Mouse (Mus musculus) WW6 (cell line): ENCODE measurements around the gene Orai1.
"Not testable (repeated sequence)": the region's sequence is repeated elsewhere in the genome, so short reads cannot be mapped to it uniquely, and the experiment has no call there.

Experiments
- DNase-seq: peaks from one replicate; pipeline ENCODE4 v3.0.0-alpha.2; 2013; ENCODE audit warnings: low read depth, low spot score

Gene Orai1

DNA sequence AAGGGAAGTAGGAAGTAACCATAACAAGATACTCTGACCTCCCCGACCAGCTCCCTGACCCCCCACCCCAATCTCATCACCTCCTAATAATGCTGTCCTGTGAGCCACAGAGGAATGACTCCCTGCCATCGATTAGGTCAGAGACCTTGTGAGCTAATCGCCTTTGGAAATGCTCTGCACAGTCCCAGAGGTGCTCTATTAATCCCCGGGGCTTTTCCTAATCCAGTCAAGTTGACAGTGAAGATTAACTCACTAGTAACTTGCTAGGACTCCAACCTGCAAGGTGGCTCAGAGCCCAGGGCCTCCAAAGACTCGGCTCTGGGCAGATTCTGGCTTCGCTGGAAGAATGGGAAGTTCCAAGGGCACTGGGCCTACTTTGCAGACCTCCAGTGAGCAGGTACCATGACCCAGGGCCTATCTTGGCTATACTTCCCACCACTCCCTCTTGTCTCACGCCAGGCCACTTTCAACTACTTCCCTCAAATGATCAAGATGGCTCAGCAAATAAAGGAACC, 18.8 kb downstream of the Orai1 start:
- no peak for DNase-seq

- no peak for DNase-seq
Observed at GRCm38 (mm10) chr5:123035089-123035488, 20.2 kb downstream of the Orai1 start.

DNA sequence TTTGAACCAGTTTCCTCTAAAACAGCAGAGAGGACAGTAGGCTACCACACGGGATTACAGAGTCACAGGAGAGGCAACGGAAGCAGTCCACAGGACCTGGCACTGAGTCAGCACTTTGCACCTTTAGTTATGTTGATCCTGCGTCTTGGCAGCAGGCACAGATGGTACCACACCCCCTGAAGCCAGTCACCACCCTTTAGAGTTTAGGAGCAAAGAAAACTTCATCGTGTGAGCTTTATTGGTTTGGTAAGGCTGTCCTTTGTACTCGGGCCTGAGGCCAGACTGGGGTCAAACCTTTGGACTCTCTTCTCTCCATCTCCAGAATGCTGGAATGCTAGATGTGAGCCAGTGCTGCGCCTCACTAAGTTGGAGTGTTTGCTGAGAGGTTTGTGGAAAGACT, 20.7 kb downstream of the Orai1 start:
- DNase-seq = no peak

GRCm38 (mm10) chr5:123038115-123038514, 23.2 kb downstream of the Orai1 start:
- no peak for DNase-seq

DNA sequence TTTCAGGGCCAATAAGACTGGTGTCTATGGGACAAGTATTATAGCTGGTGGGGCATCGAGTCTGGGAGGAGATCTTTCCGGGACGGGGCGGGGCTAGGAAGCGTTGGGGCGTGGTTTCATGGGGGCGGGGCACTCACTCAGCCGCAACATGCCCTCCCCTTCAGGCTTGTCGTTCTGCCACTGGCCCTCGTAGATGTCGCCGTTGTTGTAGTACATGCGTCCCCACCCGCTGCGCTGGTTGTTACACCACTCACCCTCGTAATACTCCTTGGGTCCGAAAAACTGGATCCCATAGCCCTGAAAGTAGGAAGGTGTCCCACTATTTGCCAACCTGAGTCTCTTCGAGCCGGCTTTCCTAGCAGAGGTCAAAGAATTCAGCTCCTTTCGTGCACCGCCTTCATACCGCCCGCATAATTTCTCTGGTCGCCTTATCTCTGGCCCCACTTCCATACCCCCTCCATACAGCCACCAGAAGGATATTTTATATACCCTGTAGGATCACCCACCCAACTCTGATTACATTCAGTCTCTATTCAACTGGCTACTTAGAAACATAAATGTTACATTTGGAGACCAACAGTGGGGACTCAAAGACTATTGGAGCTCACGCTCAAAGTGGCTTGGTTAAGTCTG, 24.4 kb downstream of the Orai1 start:
- DNase-seq = no peak

DNA sequence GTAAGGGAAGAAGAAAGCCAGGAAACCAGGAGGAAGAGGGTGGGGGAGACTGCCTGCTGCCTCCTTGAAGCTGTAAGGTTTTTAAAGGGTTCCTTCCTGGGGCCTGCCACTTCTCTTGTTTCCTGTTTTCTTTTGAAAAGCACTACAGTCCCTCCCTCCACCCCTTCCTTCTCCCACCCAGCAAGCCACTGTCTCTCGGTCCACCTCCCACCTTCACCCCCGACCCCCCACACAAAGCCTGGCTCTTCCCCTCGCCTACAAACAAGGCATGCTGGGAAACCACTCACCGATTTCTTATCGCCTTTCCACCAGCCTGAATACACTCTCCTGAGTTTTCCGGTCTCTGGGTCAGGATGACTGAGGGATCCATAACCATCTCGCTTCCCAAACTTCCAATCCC, 25.9 kb downstream of the Orai1 start:
- DNase-seq = no peak

- DNase-seq = no peak
Observed at GRCm38 (mm10) chr5:123043856-123044255, 29.0 kb downstream of the Orai1 start.

DNA sequence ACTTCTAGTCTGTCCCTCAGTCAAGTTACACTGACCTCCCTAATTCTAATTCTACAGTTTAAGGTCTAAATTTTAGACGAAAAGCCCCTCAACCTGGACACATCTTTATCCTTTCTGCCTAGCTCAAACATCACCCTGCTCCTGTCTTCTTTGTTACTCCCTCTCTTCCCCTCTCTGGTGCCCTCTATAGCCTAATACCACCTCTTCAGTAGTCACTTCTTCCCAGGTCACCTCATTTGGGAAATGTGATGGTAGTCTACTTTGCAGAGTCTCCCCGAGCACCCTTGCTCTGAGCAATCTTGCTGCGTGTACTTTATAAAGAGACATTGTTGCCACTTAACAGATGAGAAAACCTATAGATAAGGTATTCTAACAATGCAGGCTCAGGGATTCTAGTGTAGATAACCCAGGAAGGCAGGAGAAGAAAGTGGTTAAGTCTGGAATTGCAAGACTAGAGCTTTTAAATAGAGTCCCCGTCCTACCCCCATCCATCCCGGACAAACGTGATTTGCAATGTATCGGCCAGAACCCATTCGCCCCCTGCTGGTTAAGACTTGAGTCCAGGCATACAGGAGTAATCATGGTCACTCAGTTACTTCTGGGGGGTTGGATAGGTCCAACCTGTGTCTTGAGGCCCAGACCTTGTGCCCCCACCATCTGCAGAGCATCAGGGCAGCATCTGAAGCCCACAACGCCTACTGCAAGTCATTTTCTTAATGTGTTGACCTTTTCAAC, 30.9 kb downstream of the Orai1 start:
- no peak for DNase-seq

- no peak for DNase-seq
Observed at GRCm38 (mm10) chr5:123046916-123047315, 32.0 kb downstream of the Orai1 start, which contains the start of gene Morn3. Gene Morn3, minus strand, starts transcription at chr5:123047016.

DNA sequence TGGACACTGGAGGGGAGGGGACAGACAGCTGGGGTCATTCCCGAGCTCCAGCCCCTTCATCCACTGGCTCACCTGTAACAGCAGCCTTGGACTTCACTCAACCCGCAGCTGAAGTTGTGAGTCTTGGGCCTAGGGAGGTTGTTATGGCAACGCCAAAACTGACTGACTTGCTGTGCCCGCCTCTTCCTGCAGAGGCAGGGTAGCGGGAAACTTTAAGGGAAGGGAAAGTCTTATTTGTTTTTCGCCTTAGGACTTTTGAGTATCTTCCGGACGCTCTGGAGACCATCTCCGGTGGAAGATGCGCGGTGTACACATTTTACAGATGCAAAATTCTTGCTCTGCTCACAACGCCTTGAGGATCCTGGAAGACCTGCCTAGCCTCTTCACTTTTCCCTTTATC, 34.4 kb downstream of the Orai1 start:
- no peak for DNase-seq

DNA sequence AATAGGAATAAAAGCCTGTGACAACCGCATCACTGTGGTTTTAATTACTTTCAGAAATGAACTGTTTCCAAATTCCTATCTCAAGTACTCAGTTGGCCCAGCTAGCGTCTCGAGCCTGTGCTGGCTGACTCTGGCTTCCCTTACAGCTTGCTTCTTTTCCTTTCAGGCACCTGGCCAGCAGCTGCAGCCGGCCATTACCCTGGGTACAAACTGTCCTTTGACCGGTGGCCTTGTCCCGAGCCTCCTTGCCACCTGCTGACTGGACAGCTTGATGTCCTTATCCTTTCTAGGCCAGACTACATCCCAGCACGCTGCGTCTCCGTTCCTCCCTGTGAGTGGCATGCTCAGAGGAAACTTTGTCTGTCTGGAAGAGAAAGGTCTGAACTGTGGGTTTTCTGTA, 36.0 kb downstream of the Orai1 start:
- no peak for DNase-seq

GRCm38 (mm10) chr5:123051736-123052135, 36.9 kb downstream of the Orai1 start:
- DNase-seq = no peak

DNA sequence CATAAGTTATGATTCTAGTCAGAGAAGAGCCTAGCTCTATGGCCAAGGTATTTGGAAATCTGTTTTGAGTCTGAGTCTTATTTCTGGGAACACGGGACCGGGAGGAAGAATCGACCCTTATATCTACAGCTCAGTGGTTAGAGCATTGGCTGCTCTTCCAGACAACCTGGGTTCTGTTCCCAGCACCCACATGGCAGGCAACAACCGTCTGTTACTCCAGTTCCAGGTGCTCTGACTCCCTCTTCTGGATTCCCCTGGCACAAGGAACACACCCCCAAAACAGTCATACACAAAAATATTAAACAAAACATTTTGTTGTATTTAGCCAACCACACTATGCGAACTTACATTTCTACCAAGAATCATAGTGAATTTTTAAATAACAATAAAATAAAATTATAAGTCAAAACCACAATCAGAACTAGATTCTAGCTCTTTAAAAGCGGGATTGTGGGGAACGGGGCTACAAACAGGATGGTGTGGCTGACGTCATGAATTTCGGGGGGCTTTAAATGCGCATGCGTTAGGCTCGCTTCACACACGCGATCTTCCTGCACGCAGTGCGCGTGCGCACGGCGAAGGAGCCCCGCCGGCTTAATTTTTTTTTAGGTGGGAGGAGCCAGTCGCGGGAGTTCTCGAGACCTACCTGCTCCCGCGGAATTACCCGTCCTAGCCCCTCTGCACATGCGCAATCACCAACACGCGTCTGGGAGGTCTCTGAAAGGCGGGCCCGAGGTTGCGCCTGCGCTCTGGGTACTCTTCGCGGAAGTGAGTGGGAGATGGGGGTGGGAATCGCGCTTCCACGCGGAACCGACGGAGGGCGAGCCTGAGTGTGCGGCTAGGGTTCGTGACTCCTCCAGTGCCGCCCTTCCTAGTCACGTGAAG, 42.7 kb downstream of the Orai1 start:
- DNase-seq = peak; percentile 99

DNA sequence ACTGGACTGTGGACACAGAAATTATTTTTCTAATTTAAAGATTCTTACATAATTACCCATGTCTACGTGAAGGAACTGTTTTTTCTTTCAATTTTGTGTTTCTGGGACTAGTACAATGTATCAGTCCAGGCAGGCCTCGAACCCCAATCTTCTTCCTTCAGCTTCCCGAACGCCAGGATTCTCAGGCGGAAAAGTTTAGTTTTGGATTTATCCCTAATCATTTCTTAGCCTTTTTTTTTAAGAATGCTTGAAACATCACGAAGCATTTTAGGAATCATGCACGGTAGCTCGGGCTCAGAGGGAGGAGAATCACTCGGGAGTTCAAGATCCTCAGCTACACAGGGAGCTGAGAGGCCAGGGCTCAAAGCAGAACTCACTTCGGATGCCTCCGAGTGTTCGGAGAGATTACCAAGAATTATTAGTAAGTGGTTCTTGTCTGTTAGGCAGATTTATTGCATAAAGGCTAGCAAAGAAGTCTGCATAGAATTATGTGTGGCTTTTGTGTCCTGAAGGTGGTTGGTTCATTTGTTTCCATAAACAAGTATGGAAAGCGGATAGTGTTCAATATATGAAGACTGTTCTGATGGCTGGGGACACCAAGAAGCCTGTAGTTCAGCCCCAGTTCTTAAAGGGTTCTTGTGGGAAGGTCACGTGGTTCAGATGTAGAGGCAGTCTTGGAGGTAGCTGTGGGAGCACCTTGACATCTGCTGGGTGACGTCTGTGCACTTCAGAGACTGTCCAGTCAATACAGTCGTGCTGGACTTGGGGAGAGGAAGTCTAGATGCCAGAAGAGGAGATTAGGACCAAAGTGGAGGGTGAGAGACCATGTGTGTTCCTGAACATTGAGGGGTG, 43.6 kb downstream of the Orai1 start:
- DNase-seq = no peak

- no peak for DNase-seq
Observed at GRCm38 (mm10) chr5:123059757-123060520, 45.1 kb downstream of the Orai1 start.

DNA sequence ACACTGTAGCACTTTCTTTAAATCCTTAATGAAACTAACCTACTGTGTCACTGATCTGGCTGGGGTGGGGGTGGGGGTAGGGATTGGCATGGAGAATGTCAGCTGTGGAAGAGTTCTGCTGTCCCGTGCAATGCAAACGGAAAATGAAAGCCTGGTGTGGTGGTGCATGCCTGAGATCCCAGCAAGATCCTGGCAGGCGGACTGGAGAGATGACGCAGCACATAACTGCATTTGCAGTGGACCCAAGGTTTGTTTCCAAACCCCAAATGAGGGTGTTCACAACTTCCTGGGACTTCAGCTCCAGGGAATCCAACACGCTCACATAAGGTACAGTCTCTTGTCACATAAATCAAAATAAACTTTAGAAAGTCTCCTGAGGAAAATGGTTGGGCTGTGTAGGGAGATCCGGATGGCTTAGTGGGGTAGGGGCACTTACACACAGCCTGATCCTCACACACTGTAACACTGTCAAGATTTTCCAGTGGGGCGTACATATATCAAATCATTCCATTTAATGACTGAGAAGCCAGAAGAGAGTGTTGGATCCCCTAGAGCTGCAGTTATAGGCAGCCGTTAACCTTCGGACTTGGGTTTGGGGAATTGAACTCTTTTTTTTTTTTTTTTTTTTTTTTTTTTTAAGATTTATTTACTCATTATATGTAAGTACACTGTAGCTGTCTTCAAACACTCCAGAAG, 46.0 kb downstream of the Orai1 start:
- no peak for DNase-seq

- DNase-seq = not testable (repeated sequence)
Observed at GRCm38 (mm10) chr5:123061402-123061749, 46.5 kb downstream of the Orai1 start.

GRCm38 (mm10) chr5:123063141-123063540, 48.3 kb downstream of the Orai1 start:
- DNase-seq = no peak

- no peak for DNase-seq
Observed at GRCm38 (mm10) chr5:123064207-123064606, 49.3 kb downstream of the Orai1 start.
